Mouse (Mus musculus) G1E-ER4 (cell line): Measurements from ENCODE around the gene Loxl3. TPM values are rescaled to one million over a fixed set of nuclear protein-coding genes. Genes with fewer than 3 reads are reported as not detected.

Source experiments
- GATA1 ChIP-seq: IDR thresholded peaks from one replicate; pipeline ENCODE4 v1.8.0; 2012; ENCODE audit warnings: low read length, inconsistent platforms
- polyA plus RNA-seq: library from polyadenylated mRNA; stranded (reverse); fragments of >175 nt; gene quantifications from 2 replicates; pipeline ENCODE4 v1.2.3, GENCODE M21; 2012

The Loxl3 gene
- polyA plus RNA-seq, 1 experiment: 0.32 TPM

GRCm38 (mm10) chr6:83011255-83011654 lies 22.7 kb upstream of the Loxl3 start:
- TF ChIP-seq GATA1: no peak

DNA sequence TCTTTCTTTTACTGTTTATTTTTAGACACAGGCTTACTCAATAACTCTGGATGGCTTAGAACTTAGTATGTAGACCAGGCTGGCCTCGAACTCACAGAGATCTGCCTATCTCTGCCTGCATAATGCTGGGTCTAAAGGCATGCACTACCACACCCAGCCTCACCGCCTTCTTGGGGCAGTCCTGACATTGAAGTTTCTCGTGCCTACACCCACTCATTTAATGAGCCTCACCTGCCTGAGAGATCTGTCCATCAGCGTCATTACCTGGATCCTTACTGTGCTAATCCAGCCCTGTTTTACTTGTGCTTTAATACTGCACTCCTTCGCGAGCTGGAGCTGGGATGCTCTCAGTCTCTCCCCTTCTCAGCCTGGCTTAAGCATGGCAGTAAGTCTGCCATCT lies 22.2 kb upstream of the Loxl3 start:
- TF ChIP-seq GATA1: no peak

DNA sequence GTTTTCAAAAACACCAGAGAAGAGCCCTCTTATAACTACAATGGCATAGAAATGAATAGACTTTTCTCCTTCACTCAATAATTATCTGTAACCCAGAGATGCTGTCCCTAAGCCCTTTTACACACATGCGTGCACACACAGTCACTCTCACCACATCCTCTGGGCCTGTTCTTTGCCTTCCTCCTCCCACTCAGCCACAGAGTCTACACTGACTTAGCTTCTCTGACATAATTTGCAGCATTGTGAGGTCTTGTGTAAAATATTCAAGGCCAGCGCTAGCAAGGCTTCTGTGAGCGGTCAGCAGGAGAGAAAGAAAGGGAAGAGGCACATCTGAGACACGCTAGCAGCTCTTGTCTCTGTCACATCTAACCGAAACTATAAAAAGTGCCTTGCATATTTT lies 20.5 kb upstream of the Loxl3 start:
- no peak for TF ChIP-seq GATA1

- no peak for TF ChIP-seq GATA1
These were observed 19.2 kb upstream of the Loxl3 start for GRCm38 (mm10) chr6:83014482-83015466.

DNA sequence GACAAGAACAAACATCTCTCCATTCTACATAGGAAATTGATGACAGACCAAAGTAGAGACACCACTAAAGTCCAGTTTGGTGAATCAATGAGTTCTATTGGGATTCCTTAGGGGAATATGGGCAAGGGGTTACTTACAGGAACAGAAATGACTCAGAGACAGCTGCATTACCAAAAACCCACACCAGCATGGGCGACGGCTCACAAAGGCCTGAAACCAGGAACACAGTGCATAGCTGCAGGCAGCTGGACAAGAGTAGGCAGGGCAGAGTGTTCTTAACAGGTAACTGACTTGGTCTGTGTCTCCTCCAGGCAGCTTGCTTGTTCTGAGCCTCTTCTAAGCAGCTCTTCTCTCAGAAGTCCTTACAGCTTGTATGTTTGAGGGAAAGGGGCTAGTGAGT lies 18.2 kb upstream of the Loxl3 start:
- TF ChIP-seq GATA1: no peak

- TF ChIP-seq GATA1: no peak
These were observed 16.8 kb upstream of the Loxl3 start for GRCm38 (mm10) chr6:83017190-83017589.

GRCm38 (mm10) chr6:83019044-83019443 lies 14.9 kb upstream of the Loxl3 start:
- no peak for TF ChIP-seq GATA1

DNA sequence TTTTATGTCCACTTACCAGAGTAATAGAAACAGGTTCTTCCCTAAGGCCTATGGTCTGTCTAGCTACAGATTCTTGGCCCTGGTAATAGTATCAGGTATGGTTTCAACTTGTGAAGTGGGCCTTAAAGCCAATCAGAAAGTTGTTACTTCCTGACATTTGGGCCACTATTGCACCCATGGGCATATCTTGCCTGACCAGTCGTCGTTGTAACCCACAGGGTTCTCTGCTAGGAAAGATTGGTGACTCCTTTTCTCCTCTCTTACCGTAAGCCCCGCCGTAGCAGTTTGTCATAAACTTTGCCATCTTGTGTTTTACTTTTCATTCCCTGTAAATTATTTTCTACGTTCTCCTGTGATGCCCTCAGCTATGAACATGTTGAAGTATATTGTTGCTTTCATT lies 13.9 kb upstream of the Loxl3 start:
- TF ChIP-seq GATA1: no peak

DNA sequence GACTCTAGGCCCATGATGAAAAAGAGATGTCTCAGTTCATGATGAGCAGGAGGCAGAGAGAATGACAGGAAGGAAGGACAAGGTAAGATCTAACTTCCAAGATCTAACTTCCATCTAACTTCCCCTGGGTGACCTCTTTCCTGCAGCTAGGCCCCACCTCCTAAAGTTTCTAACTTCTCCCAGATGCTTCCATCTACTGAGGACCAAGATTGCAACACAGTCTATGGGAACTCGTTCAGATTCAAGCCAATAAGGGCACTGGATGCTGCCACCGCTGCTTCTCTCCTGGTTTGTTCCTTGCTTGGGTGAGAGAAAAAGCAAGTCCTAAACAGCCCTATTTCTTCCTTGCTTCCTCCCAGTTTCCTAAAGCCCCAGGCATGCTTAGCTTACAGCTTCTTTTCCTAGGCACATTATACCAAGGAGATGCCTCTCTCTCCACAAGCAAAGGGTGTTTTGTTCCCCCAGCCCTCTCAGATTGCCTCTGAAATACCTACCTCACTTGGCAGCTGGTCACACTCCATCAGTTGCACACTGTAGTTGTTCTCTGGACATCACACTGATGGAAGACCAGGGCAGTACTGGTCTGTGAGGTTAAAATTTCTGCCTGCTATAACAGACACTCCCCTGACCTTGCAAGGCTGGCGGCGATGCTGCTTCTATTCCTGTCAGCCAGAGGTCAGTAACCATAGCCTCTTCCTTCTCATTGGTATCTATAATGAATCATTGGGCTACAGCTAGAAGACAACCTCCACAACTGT lies 13.0 kb upstream of the Loxl3 start:
- TF ChIP-seq GATA1: no peak

DNA sequence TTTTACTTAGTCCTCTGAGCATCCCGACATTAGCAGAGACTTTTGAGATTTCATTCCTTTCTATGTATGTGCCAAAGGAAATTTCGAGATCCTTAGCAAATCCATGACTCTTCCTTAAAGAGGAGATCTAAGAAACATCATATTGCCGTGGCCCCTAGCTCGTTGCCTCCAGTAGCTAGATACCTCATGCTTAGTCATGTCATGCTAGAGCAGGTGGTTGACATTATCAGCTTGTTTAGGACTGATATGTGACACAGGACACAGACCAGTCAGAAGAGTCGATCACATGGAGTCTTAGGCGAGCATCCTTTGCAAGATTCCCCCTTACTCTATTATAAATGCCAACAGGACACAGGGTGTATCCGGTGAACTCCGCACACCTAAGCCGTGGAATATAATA lies 11.0 kb upstream of the Loxl3 start:
- TF ChIP-seq GATA1: no peak

- TF ChIP-seq GATA1: no peak
These were observed 10.2 kb upstream of the Loxl3 start for GRCm38 (mm10) chr6:83023786-83024185.

DNA sequence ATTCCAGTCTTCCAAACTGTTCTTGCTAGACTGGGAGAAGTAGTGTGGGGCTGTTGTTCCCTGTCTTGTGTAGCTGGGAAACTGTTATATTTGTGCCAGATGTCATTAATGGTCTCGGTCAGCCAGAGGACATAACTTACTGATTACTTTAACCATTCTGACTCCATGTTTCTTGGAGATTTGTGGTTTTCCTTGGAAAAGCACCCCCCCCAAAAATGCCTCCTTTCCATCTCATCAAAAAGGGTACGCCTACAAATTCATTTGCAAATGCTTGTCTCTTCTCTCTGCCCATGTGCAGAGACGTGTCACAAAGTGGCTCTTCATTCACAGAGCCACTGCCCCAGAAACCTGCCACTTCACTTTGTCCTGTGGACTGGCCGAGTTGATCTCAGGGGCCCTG lies 9.6 kb upstream of the Loxl3 start:
- no peak for TF ChIP-seq GATA1

GRCm38 (mm10) chr6:83025221-83025620 lies 8.8 kb upstream of the Loxl3 start:
- no peak for TF ChIP-seq GATA1

DNA sequence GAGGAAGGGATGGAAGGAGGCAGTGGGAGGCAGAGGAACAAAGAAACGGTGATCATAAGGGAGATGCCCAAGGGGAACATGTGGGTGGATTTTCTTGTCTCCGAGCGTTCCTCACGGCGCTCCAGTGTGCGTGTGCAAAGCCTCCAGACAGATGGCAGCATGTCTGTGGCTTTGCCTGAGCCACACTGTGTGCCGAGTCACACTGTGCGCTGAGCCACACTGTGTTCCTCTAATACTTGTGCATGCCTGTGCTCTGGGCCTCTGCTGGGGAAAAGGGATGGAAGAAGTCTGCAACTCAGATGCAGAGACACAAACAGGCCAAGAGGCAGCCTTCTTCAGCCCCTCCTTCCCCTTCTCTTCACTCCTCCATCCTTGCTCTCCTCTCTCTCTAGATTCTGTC lies 6.7 kb upstream of the Loxl3 start:
- no peak for TF ChIP-seq GATA1

DNA sequence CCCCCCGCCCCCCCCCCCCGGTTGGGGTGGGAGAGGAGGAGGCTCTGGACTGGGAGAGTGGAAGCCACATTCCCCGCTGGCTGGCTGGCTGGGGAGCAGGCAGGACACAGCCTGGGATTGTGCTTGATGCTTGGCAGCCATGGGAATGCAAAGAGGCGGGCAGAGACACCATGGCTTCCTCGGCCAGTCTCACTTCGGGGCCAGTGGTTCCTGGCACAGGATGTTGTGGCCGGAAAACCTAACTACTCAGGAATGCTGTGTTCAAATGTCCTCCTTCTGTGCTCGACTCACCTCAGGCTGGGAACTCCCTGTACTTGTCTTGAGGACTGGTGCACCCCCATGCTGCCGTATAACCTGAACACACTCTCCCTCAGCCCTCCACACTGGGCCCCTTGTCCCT lies 6.3 kb upstream of the Loxl3 start:
- TF ChIP-seq GATA1: no peak

- TF ChIP-seq GATA1: no peak
These were observed 4.2 kb upstream of the Loxl3 start for GRCm38 (mm10) chr6:83029777-83030176.

- no peak for TF ChIP-seq GATA1
These were observed 2.9 kb upstream of the Loxl3 start for GRCm38 (mm10) chr6:83031111-83031510.
